Mouse (Mus musculus) myocyte (in vitro differentiated cells): ENCODE data around the gene Prdm1.

Source experiments
- E2F4 ChIP-seq: IDR thresholded peaks from one replicate; pipeline ENCODE4 v1.6.1; 2011; ENCODE audit warnings: mild to moderate bottlenecking, control low read depth, moderate library complexity; ENCODE audit not compliant: insufficient read depth
- MAX ChIP-seq: IDR thresholded peaks from one replicate; pipeline ENCODE4 v1.6.1; 2011; ENCODE audit warnings: low read depth, mild to moderate bottlenecking, control low read depth
- MYOD1 ChIP-seq, 3 experiments: IDR thresholded peaks; one replicate each; pipeline ENCODE4 v1.6.1; 2011; ENCODE audit warnings: control low read depth in 2 of 3, low read depth in 2 of 3, mild to moderate bottlenecking in 2 of 3, moderate library complexity in 1 of 3; ENCODE audit not compliant: insufficient read length in 2 of 3, control insufficient read depth in 1 of 3
- MYOG ChIP-seq, 3 experiments: IDR thresholded peaks; one replicate each; pipeline ENCODE4 v1.6.1; 2011; ENCODE audit warnings: control low read depth in 2 of 3, low read depth in 2 of 3, mild to moderate bottlenecking in 2 of 3; ENCODE audit not compliant: insufficient read length in 2 of 3, control insufficient read depth in 1 of 3, insufficient read depth in 1 of 3
- POLR2A ChIP-seq: IDR thresholded peaks from one replicate; pipeline ENCODE4 v1.6.1; 2011; ENCODE audit warnings: low read depth, mild to moderate bottlenecking, control low read depth, moderate library complexity; ENCODE audit not compliant: insufficient read length
- POLR2AphosphoS2 ChIP-seq: IDR thresholded peaks from one replicate; pipeline ENCODE4 v1.6.1; 2011; ENCODE audit warnings: low read depth, control low read depth; ENCODE audit not compliant: insufficient read length
- TCF12 ChIP-seq: IDR thresholded peaks from one replicate; pipeline ENCODE4 v1.6.1; 2011; ENCODE audit warnings: mild to moderate bottlenecking, control low read depth; ENCODE audit not compliant: poor library complexity, insufficient read depth, severe bottlenecking
- TCF3 ChIP-seq: IDR thresholded peaks from one replicate; pipeline ENCODE4 v1.6.1; 2011; ENCODE audit warnings: low read depth, control low read depth; ENCODE audit not compliant: insufficient read length
- USF1 ChIP-seq: IDR thresholded peaks from one replicate; pipeline ENCODE4 v1.6.1; 2011; ENCODE audit warnings: low read depth, mild to moderate bottlenecking, control low read depth, moderate library complexity

- TF ChIP-seq TCF3, result no peak
- TF ChIP-seq TCF12, result no peak
- TF ChIP-seq POLR2A, result no peak
- no peak for TF ChIP-seq POLR2AphosphoS2
- no peak for TF ChIP-seq MYOD1 (IDR thresholded peaks at IDR 0.05; ENCODE audit: control insufficient read depth in 1 of 3, insufficient read length in 2 of 3, low read depth in 2 of 3)
- no peak for TF ChIP-seq E2F4
- no peak for TF ChIP-seq USF1
- no peak for TF ChIP-seq MYOG (IDR thresholded peaks at IDR 0.05; ENCODE audit: control insufficient read depth in 1 of 3, insufficient read depth in 1 of 3, insufficient read length in 2 of 3, low read depth in 2 of 3)
- no peak for TF ChIP-seq MAX
These were observed 52.9 kb downstream of the Prdm1 start for GRCm38 (mm10) chr10:44475376-44475775.
